Mouse (Mus musculus): ENCODE measurements around the gene Entpd1.

GRCm38 (mm10) chr19:40659651-40660478 lies 47.7 kb downstream of the Entpd1 start:
- TF ChIP-seq CTCF (IDR thresholded peaks at IDR 0.05; ENCODE audit: insufficient read depth, low read length) (no peak), POLR2A (IDR thresholded peaks at IDR 0.05; ENCODE audit: borderline replicate concordance, extremely low read depth, low read depth, low read length) (peak; percentile 38; the same call in 1 of the 2 replicates)
